Mouse (Mus musculus): ENCODE data around the gene Cygb.
"Not testable (repeated sequence)": the region's sequence is repeated elsewhere in the genome, so short reads cannot be mapped to it uniquely, and the experiment has no call there.

Cygb gene

GRCm38 (mm10) chr11:116613234-116613633 is 40.9 kb downstream of the Cygb start:
- no peak for DNase-seq

- no peak for DNase-seq
Observed at GRCm38 (mm10) chr11:116612554-116612953, 41.6 kb downstream of the Cygb start.

GRCm38 (mm10) chr11:116611883-116612282 is 42.2 kb downstream of the Cygb start:
- DNase-seq, result no peak

GRCm38 (mm10) chr11:116611168-116611567 is 42.9 kb downstream of the Cygb start:
- DNase-seq, result not testable (repeated sequence)

- no peak for DNase-seq
Observed at GRCm38 (mm10) chr11:116609965-116610630, 44.0 kb downstream of the Cygb start.

GRCm38 (mm10) chr11:116607717-116608116 is 46.4 kb downstream of the Cygb start:
- no peak for DNase-seq

- DNase-seq, result no peak
Observed at GRCm38 (mm10) chr11:116604097-116604496, 50.0 kb downstream of the Cygb start.

GRCm38 (mm10) chr11:116603339-116603738 is 50.8 kb downstream of the Cygb start:
- DNase-seq, result peak; percentile 60

GRCm38 (mm10) chr11:116602043-116602442 is 52.1 kb downstream of the Cygb start:
- no peak for DNase-seq

- DNase-seq, result no peak
Observed at GRCm38 (mm10) chr11:116601166-116601565, 52.9 kb downstream of the Cygb start.

GRCm38 (mm10) chr11:116599230-116599629 is 54.9 kb downstream of the Cygb start:
- no peak for DNase-seq

GRCm38 (mm10) chr11:116598193-116598592 is 55.9 kb downstream of the Cygb start:
- no peak for DNase-seq

- DNase-seq, result no peak
Observed at GRCm38 (mm10) chr11:116596766-116597165, 57.3 kb downstream of the Cygb start.

All from thymus, postnatal 4 days (tissue).